Comparison of ENCODE assay signal across 8 mouse cellular contexts in genomic region chr3:108554587-108555312, GRCm38 (mm10). TPM values are rescaled to one million over a fixed set of nuclear protein-coding genes. Genes with fewer than 3 reads are reported as not detected.
DNase-seq lines count a peak whose midpoint lies in the region; ATAC-seq lines count a peak whose summit lies in the region.

No protein-coding gene starts in this region.

- H3K9ac ChIP-seq in hindbrain, embryonic 12.5 days: peak overlapping the region; percentile 98

- peaks cover 5% of the 10 kb centered on the region for H3K4me1 ChIP-seq in hindbrain, embryonic 12.5 days

- H3K4me2 ChIP-seq in hindbrain, embryonic 12.5 days (replicated peaks): peak overlapping the region; percentile 73

- peak; percentile 97 for DNase-seq in Muller cell, postnatal 12 days (ENCODE audit: inconsistent ontology term)
- peak; percentile 94 for DNase-seq in cerebellum, adult 9-11 months
- peak; percentile 91 to 98 for DNase-seq in frontal cortex, adult 2 months (ENCODE audit: extremely low spot score in 1 of 2, low spot score in 1 of 2)
- peak; percentile 89 to 97 for DNase-seq in layer of hippocampus, postnatal 14 days (ENCODE audit: low spot score in 2 of 2)
- peak; percentile 94 for DNase-seq in lung, postnatal 14 days
- DNase-seq in retina, adult 2 months (ENCODE audit: low read depth, low spot score): peak; percentile 90
- DNase-seq in thymus, postnatal 36 days: peak; percentile 91 to 93

- H3K27me3 ChIP-seq in hindbrain, embryonic 12.5 days: no peaks in the 10 kb centered on the region

- WGBS in hindbrain, embryonic 12.5 days: 17% methylated on average over 22 of the region's 22 CpGs

- H3K36me3 ChIP-seq in hindbrain, embryonic 12.5 days: peaks cover 27% of the 10 kb centered on the region

- H3K4me3 ChIP-seq in hindbrain, embryonic 12.5 days: peak overlapping the region; percentile 87

- peak; percentile 97 for ATAC-seq in hindbrain, embryonic 12.5 days (ENCODE audit: low FRiP score)

- peak overlapping the region; percentile 92 for H3K27ac ChIP-seq in hindbrain, embryonic 12.5 days

- no peaks in the 10 kb centered on the region for H3K9me3 ChIP-seq in hindbrain, embryonic 12.5 days (replicated peaks)

RNA-seq across cellular contexts. Expression of gene Tmem167b, which starts 7.5 kb away (rescaled TPM):
- polyA plus RNA-seq in frontal cortex, adult 2 months (2012; rRNA removed): 18.2 and 18.5 TPM in 2 replicates
- polyA plus RNA-seq in hindbrain, embryonic 12.5 days (2016; fragmentation: Nextera tagmentation; extraction: Ambion mirVana): 60.3 and 66.8 TPM in 2 replicates
- 10 to 100 TPM; 44.4 to 45.3 TPM for total RNA-seq in layer of hippocampus, postnatal 14 days (2021)

RNA-seq across cellular contexts. Expression of gene Taf13, which starts 16.7 kb away (rescaled TPM):
- polyA plus RNA-seq in frontal cortex, adult 2 months (2012; rRNA removed): 35.3 and 40.0 TPM in 2 replicates
- 66.0 and 70.5 TPM in 2 replicates for polyA plus RNA-seq in hindbrain, embryonic 12.5 days (2016; fragmentation: Nextera tagmentation; extraction: Ambion mirVana)
- total RNA-seq in layer of hippocampus, postnatal 14 days (2021): 10 to 100 TPM; 37.0 to 43.6 TPM

RNA-seq across cellular contexts. Expression of gene 5330417C22Rik, which starts 18.4 kb away (rescaled TPM):
- polyA plus RNA-seq in frontal cortex, adult 2 months (2012; rRNA removed): 20.0 and 21.7 TPM in 2 replicates
- 3.1 and 5.9 TPM in 2 replicates for polyA plus RNA-seq in hindbrain, embryonic 12.5 days (2016; fragmentation: Nextera tagmentation; extraction: Ambion mirVana)
- 10 to 100 TPM; 17.1 to 19.7 TPM for total RNA-seq in layer of hippocampus, postnatal 14 days (2021)

RNA-seq across cellular contexts. Expression of gene 1700013F07Rik, which starts 20.8 kb away (rescaled TPM):
- polyA plus RNA-seq in frontal cortex, adult 2 months (2012; rRNA removed): 1.2 and 1.4 TPM in 2 replicates
- 1.2 and 2.2 TPM in 2 replicates for polyA plus RNA-seq in hindbrain, embryonic 12.5 days (2016; fragmentation: Nextera tagmentation; extraction: Ambion mirVana)
- total RNA-seq in layer of hippocampus, postnatal 14 days (2021): 1 to 10 TPM; 2.0 to 2.9 TPM

RNA-seq across cellular contexts. Expression of gene Wdr47, which starts 36.3 kb away (rescaled TPM):
- polyA plus RNA-seq in frontal cortex, adult 2 months (2012; rRNA removed): 58.7 and 71.0 TPM in 2 replicates
- polyA plus RNA-seq in hindbrain, embryonic 12.5 days (2016; fragmentation: Nextera tagmentation; extraction: Ambion mirVana): 66.8 and 72.2 TPM in 2 replicates
- total RNA-seq in layer of hippocampus, postnatal 14 days (2021): 100 to 1,000 TPM; 125 to 127 TPM

Comparison
In these comparisons a context has a peak if more than half of its experiments do, and no peak if none do; other contexts are left out.
1. Peak in every context shown above with its lines: DNase-seq, ATAC-seq, H3K4me3 ChIP-seq and H3K27ac ChIP-seq.